Mouse (Mus musculus) urinary bladder, postnatal 10 days (tissue): ENCODE measurements at regions not wholly inside any gene's neighbourhood (a gene's known extent, or its start where the extent isn't known, plus 50 kb on each side); places are given as distances from the start of the nearest gene placed in this dataset.
"Not testable (repeated sequence)": the region's sequence is repeated elsewhere in the genome, so short reads cannot be mapped to it uniquely, and the experiment has no call there.

Experiments
- DNase-seq: peaks from one replicate; pipeline ENCODE4 v3.0.0; 2022; ENCODE audit warnings: low spot score

DNA sequence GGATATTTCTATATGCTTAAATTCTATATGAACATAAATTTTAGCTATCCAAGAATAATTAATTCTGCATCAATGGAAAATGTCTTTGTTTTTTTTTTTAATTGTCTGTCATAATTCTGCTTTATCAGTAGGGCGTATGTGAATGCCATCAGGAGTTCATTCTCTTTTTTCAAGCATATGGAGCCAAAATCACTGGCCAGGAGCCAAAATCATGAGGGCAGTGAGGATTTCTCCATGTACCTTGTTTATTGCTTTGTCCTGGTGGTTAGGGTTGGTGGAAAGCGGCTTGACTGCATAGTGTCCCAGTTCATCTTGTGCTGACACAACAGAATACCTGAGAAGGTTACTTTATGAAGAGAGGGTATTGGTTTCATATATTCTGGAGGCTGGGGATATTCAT is 243.9 kb downstream of the AI429214 start:
- no peak for DNase-seq

DNA sequence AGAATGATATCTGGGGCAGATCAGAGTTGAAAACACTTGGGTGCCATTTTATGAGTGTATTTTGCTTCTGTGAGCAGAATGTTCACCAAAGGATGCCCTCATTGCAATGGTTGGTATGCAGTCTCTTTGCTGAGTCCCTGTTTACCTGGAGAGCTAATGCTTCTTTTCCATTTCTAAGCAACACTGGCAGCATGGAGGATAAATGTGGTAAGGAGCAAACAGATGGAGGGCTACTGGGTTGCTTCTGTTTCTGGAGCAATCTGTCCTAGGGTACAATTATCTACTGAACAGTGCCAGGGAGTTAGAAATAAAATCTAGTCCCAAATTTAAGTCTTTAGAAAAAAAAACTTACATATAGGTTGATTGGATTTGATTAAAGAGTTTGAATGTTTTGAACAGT is 245.9 kb downstream of the AI429214 start:
- no peak for DNase-seq

DNA sequence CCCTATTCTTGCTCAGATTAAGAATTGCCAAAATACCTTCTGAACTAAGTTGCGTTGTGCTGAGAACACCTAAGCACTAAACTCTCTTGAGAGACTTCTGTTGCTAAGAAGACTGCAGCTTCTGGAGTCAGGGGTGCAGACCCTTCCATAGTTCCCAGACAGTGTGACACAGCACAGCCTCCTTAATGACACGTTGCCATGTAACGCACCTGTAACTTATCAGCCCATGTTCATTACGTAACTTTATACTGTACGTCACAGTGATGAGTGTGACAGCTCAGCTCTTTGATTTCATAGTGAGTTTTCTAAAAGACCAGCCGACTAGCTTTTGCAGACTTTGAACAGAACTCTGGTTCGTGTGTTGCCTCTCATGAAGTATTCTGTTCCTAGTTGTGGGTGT is 257.8 kb downstream of the AI429214 start:
- not testable (repeated sequence) for DNase-seq

DNA sequence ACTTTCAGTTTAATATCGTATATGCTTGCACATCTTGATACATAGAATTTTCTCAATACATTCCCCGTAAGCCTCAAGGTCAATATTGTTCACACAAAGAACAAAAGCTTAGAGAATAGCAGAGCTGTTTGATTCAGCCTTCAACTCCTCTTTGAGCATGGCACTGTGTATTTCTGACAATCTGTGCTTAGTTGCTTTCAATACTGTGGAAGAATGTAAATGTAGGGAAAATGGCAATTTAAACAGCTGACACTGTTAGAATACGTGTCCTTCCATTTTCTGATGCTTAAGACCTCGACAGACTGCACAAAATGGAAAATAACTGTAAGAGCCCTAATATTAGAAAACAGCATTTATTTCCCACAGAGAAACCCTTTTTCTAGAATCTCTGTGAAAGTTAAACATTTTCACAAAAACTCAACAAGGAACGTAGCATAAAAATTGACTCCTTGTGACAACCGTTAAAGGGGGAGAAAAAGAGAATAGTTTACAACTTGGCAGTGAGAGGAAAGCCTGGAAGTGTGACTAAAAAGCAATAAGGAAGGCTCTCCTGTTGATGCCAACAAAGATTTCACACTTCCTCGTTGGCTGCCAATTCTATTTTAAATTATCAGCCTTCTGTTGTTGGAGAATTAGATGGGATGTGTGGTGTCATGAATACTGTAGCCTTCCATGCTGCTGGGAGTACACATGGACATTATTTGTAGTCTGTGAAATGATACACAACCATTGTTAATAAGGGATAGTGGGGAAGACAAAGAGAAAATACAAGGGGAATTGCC is 297.9 kb downstream of the AI429214 start:
- no peak for DNase-seq
